Comparison of ENCODE assay signal across 7 mouse cellular contexts in the genomic region with DNA sequence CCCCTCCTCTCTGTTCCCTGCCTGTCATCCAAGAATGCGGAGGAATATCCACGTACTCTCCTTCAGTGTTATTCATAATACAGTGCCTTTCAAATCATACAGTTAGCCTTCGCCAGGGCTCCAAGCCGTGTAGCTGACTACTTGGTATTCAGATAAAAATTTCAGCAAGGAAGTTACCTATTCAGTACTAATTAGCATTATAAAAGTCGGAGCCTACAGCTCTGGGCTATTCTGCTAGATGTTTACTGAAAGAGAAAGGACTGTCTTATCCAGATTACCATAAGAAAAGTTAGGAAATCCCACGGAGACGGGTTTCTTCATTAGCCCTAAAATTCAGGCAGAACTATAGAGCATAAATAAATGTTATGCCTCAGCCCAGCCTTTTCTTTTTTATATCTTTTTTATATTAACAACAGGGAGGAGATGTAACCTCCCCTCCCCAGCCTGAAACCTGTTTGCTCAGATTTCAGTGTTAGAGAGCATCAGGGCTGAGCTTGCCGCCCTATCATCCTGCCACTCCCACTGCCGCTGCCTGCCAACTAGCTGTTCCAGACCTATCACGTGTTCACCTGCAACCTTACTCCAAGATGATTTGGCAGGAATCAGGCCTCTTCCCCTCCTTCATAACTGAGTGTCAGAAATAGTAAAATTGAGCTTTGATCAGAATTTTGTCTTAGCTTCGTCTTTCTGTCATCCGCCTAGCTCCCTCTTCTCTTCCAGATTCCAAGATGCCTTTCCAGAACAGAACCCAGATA.
DNase-seq lines count a peak whose midpoint lies in the region; ATAC-seq and TF ChIP-seq lines count a peak whose summit lies in the region.
"Not testable (repeated sequence)": the region's sequence is repeated elsewhere in the genome, so short reads cannot be mapped to it uniquely, and the experiment has no call there.

No protein-coding gene starts in this region.

- H3K9ac ChIP-seq in ES-E14 (ENCODE audit: insufficient read depth, low read depth, low read length, poor library complexity, severe bottlenecking); embryonic facial prominence, embryonic 14.5 days (ENCODE audit: low read depth, low read length); liver, adult 2 months (ENCODE audit: low read depth, low read length): not testable (repeated sequence)

- DNase-seq in ES-E14 (ENCODE audit: low read depth, low spot score): not testable (repeated sequence)
- DNase-seq in ZHBTc4 (ENCODE audit: low read depth, low spot score): peak; percentile 51
- peak; percentile 8 for DNase-seq in adrenal gland, postnatal 10 days
- DNase-seq in embryonic facial prominence, embryonic 14.5 days (ENCODE audit: low spot score): peak; percentile 14
- DNase-seq in liver, adult 2 months (ENCODE audit: extremely low read depth, low read depth, low spot score): peak; percentile 80
- DNase-seq in lung, postnatal 36 days: peak; percentile 5
- DNase-seq in urinary bladder, postnatal 14 days (ENCODE audit: low spot score): peak; percentile 9

- TF ChIP-seq CTCF in liver, adult 2 months (IDR thresholded peaks at IDR 0.05; ENCODE audit: low read depth, low read length): not testable (repeated sequence)

- WGBS in embryonic facial prominence, embryonic 14.5 days: 71% methylated on average over 12 of the region's 12 CpGs
- 67% methylated on average over 12 of the region's 12 CpGs for WGBS in liver, adult 2 months

- ATAC-seq in embryonic facial prominence, embryonic 14.5 days (ENCODE audit: low read depth): not testable (repeated sequence)

- not testable (repeated sequence) for H3K9me3 ChIP-seq in ES-E14 (ENCODE audit: control insufficient read depth, insufficient read depth, low read depth, low read length); embryonic facial prominence, embryonic 14.5 days (ENCODE audit: control insufficient read depth, low read length)

- not testable (repeated sequence) for H3K4me1 ChIP-seq in ES-E14 (ENCODE audit: control insufficient read depth in 2 of 2, insufficient read depth in 2 of 2, low read length in 2 of 2, poor library complexity in 1 of 2); embryonic facial prominence, embryonic 14.5 days (ENCODE audit: control insufficient read depth, insufficient read depth, low read length); liver, adult 2 months (ENCODE audit: control insufficient read depth, insufficient read depth, low read length)

- not testable (repeated sequence) for TF ChIP-seq POLR2A in liver, adult 2 months (IDR thresholded peaks at IDR 0.05; ENCODE audit: extremely low read depth, insufficient read depth, low read length)

- not testable (repeated sequence) for H3K79me2 ChIP-seq in liver, adult 2 months (ENCODE audit: control insufficient read depth, insufficient read depth, low read length)

- peak overlapping the region; percentile 57; the same call in 1 of the 2 replicates for H3K27ac ChIP-seq in ES-E14 (ENCODE audit: insufficient read depth, low read depth, low read length, poor library complexity, severe bottlenecking)
- not testable (repeated sequence) for H3K27ac ChIP-seq in embryonic facial prominence, embryonic 14.5 days (replicated peaks; ENCODE audit: low read depth, low read length); liver, adult 2 months (replicated peaks; ENCODE audit: insufficient read depth, low read depth, low read length)

- H3K4me3 ChIP-seq in ES-E14 (ENCODE audit: insufficient read depth in 1 of 2, low read depth in 1 of 2, low read length in 2 of 2, poor library complexity in 1 of 2, severe bottlenecking in 1 of 2); embryonic facial prominence, embryonic 14.5 days (ENCODE audit: low read depth, low read length); liver, adult 2 months (ENCODE audit: insufficient read depth, low read depth, low read length): not testable (repeated sequence)

- H3K36me3 ChIP-seq in ES-E14 (ENCODE audit: control insufficient read depth, insufficient read depth, low read length, poor library complexity, severe bottlenecking); embryonic facial prominence, embryonic 14.5 days (ENCODE audit: control insufficient read depth, insufficient read depth, low read length); liver, adult 2 months (ENCODE audit: control insufficient read depth, insufficient read depth, low read length): not testable (repeated sequence)

- in situ Hi-C loops in ES-E14 (cut with MboI; ENCODE audit: low sequenced_read_pairs in 2 of 2, unreplicated experiment in 2 of 2): not testable (repeated sequence)

- H3K4me2 ChIP-seq in embryonic facial prominence, embryonic 14.5 days (ENCODE audit: low read depth, low read length): not testable (repeated sequence)

- not testable (repeated sequence) for H3K27me3 ChIP-seq in embryonic facial prominence, embryonic 14.5 days (replicated peaks; ENCODE audit: control insufficient read depth, insufficient read depth, low read length); liver, adult 2 months (ENCODE audit: control insufficient read depth, insufficient read depth, low read length)
